Mouse (Mus musculus) heart, postnatal 0 days (tissue): ENCODE measurements around the gene Slc39a13.

Experiments used
- CTCF ChIP-seq: IDR thresholded peaks from 2 replicates; pipeline ENCODE4 v1.5.1; 2016; ENCODE audit warnings: antibody characterized with exemption, control low read depth, low read depth
- EP300 ChIP-seq: IDR thresholded peaks from 2 replicates; pipeline ENCODE4 v1.6.1; 2016; ENCODE audit warnings: antibody characterized with exemption, low read depth

- TF ChIP-seq CTCF, result no peak
- no peak for TF ChIP-seq EP300
Observed at GRCm38 (mm10) chr2:91109807-91110385, 39.7 kb upstream of the Slc39a13 start.
